Mouse (Mus musculus) thymus, postnatal 25 days (tissue): ENCODE measurements around the gene Itgb3.

Source experiments
- DNase-seq: peaks from one replicate; pipeline ENCODE4 v3.0.0; 2022

The Itgb3 gene

GRCm38 (mm10) chr11:104622040-104622962, 14.5 kb downstream of the Itgb3 start:
- DNase-seq = no peak

GRCm38 (mm10) chr11:104624791-104625391, 17.1 kb downstream of the Itgb3 start:
- DNase-seq = no peak

GRCm38 (mm10) chr11:104625453-104626402, 17.9 kb downstream of the Itgb3 start:
- DNase-seq = no peak

GRCm38 (mm10) chr11:104626635-104627034, 18.8 kb downstream of the Itgb3 start:
- no peak for DNase-seq

- no peak for DNase-seq
Measured at GRCm38 (mm10) chr11:104627616-104628301, 20.0 kb downstream of the Itgb3 start.

- DNase-seq = no peak
Measured at GRCm38 (mm10) chr11:104628566-104628965, 20.8 kb downstream of the Itgb3 start.

- DNase-seq = no peak
Measured at GRCm38 (mm10) chr11:104630185-104630835, 22.5 kb downstream of the Itgb3 start.

- DNase-seq = no peak
Measured at GRCm38 (mm10) chr11:104631306-104631705, 23.5 kb downstream of the Itgb3 start.

- no peak for DNase-seq
Measured at GRCm38 (mm10) chr11:104637010-104637409, 29.2 kb downstream of the Itgb3 start.

- DNase-seq = no peak
Measured at GRCm38 (mm10) chr11:104638006-104638405, 30.2 kb downstream of the Itgb3 start.

- no peak for DNase-seq
Measured at GRCm38 (mm10) chr11:104638906-104639305, 31.1 kb downstream of the Itgb3 start.

GRCm38 (mm10) chr11:104639634-104640033, 31.8 kb downstream of the Itgb3 start:
- DNase-seq = no peak

- no peak for DNase-seq
Measured at GRCm38 (mm10) chr11:104640894-104641293, 33.1 kb downstream of the Itgb3 start.

GRCm38 (mm10) chr11:104643236-104643635, 35.4 kb downstream of the Itgb3 start:
- DNase-seq = no peak

- no peak for DNase-seq
Measured at GRCm38 (mm10) chr11:104645402-104645801, 37.6 kb downstream of the Itgb3 start.

- no peak for DNase-seq
Measured at GRCm38 (mm10) chr11:104646173-104646572, 38.4 kb downstream of the Itgb3 start.

- DNase-seq = no peak
Measured at GRCm38 (mm10) chr11:104646611-104647010, 38.8 kb downstream of the Itgb3 start.

- DNase-seq = no peak
Measured at GRCm38 (mm10) chr11:104647188-104647867, 39.5 kb downstream of the Itgb3 start.

- peak; percentile 70 for DNase-seq
Measured at GRCm38 (mm10) chr11:104648571-104648970, 40.8 kb downstream of the Itgb3 start.

- no peak for DNase-seq
Measured at GRCm38 (mm10) chr11:104660599-104660998, 52.8 kb downstream of the Itgb3 start.

- peak; percentile 52 for DNase-seq
Measured at GRCm38 (mm10) chr11:104661106-104661505, 53.3 kb downstream of the Itgb3 start.
